Mouse (Mus musculus): ENCODE results near the gene Chsy1.
"Not testable (repeated sequence)": the region's sequence is repeated elsewhere in the genome, so short reads cannot be mapped to it uniquely, and the experiment has no call there.

Gene Chsy1

GRCm38 (mm10) chr7:66179120-66179581, 69.8 kb downstream of the Chsy1 start:
- peak; percentile 31 for DNase-seq

GRCm38 (mm10) chr7:66179711-66180110, 70.4 kb downstream of the Chsy1 start:
- no peak for DNase-seq

- DNase-seq = no peak
Observed at GRCm38 (mm10) chr7:66180260-66180659, 70.9 kb downstream of the Chsy1 start.

GRCm38 (mm10) chr7:66180711-66181365, 71.5 kb downstream of the Chsy1 start:
- DNase-seq = no peak

GRCm38 (mm10) chr7:66182075-66182715, 72.9 kb downstream of the Chsy1 start:
- no peak for DNase-seq

GRCm38 (mm10) chr7:66183404-66183803, 74.1 kb downstream of the Chsy1 start:
- DNase-seq = no peak

- no peak for DNase-seq
Observed at GRCm38 (mm10) chr7:66184026-66184425, 74.7 kb downstream of the Chsy1 start.

- no peak for DNase-seq
Observed at GRCm38 (mm10) chr7:66185370-66185769, 76.1 kb downstream of the Chsy1 start.

- DNase-seq = no peak
Observed at GRCm38 (mm10) chr7:66187581-66188231, 78.4 kb downstream of the Chsy1 start.

- not testable (repeated sequence) for DNase-seq
Observed at GRCm38 (mm10) chr7:66190385-66190784, 81.1 kb downstream of the Chsy1 start.

GRCm38 (mm10) chr7:66194511-66194910, 85.2 kb downstream of the Chsy1 start:
- DNase-seq = no peak

- DNase-seq = no peak
Observed at GRCm38 (mm10) chr7:66195881-66196280, 86.6 kb downstream of the Chsy1 start.

GRCm38 (mm10) chr7:66196609-66197445, 87.5 kb downstream of the Chsy1 start:
- no peak for DNase-seq

GRCm38 (mm10) chr7:66198416-66198815, 89.1 kb downstream of the Chsy1 start:
- DNase-seq = no peak

- DNase-seq = no peak
Observed at GRCm38 (mm10) chr7:66199391-66199831, 90.1 kb downstream of the Chsy1 start.

- DNase-seq = no peak
Observed at GRCm38 (mm10) chr7:66200383-66200782, 91.1 kb downstream of the Chsy1 start.

- no peak for DNase-seq
Observed at GRCm38 (mm10) chr7:66200791-66201450, 91.6 kb downstream of the Chsy1 start.

GRCm38 (mm10) chr7:66201657-66202056, 92.3 kb downstream of the Chsy1 start:
- no peak for DNase-seq

GRCm38 (mm10) chr7:66209920-66210319, 100.6 kb downstream of the Chsy1 start:
- no peak for DNase-seq

GRCm38 (mm10) chr7:66212887-66213286, 103.6 kb downstream of the Chsy1 start:
- DNase-seq = no peak

GRCm38 (mm10) chr7:66214477-66214876, 105.2 kb downstream of the Chsy1 start:
- DNase-seq = no peak

GRCm38 (mm10) chr7:66215911-66216310, 106.6 kb downstream of the Chsy1 start:
- no peak for DNase-seq

Measured in kidney, postnatal 10 days (tissue).